Mouse (Mus musculus): ENCODE measurements at regions not wholly inside any gene's neighbourhood (a gene's known extent, or its start where the extent isn't known, plus 50 kb on each side); places are given as distances from the start of the nearest gene placed in this dataset.
A peak's percentile ranks its signal among the peaks of the same experiment; 100 is the strongest.

GRCm38 (mm10) chr14:106365624-106366118 is 259.7 kb downstream of the Trim52 start:
- DNase-seq (ENCODE audit: low spot score) = no peak

GRCm38 (mm10) chr14:106373451-106373850 is 267.5 kb downstream of the Trim52 start:
- DNase-seq (ENCODE audit: low spot score) = no peak

GRCm38 (mm10) chr14:106379645-106380044 is 273.6 kb downstream of the Trim52 start:
- no peak for DNase-seq (ENCODE audit: low spot score)

- DNase-seq (ENCODE audit: low spot score) = no peak
Observed at GRCm38 (mm10) chr14:106387671-106388070, 281.7 kb downstream of the Trim52 start.

- no peak for DNase-seq (ENCODE audit: low spot score)
Observed at GRCm38 (mm10) chr14:106390546-106390945, 284.5 kb downstream of the Trim52 start.

GRCm38 (mm10) chr14:106393978-106394377 is 288.0 kb downstream of the Trim52 start:
- DNase-seq (ENCODE audit: low spot score) = no peak

GRCm38 (mm10) chr14:106412917-106413558 is 307.0 kb downstream of the Trim52 start:
- no peak for DNase-seq (ENCODE audit: low spot score)

GRCm38 (mm10) chr14:106424714-106425113 is 318.7 kb downstream of the Trim52 start:
- no peak for DNase-seq (ENCODE audit: low spot score)

GRCm38 (mm10) chr14:106428594-106428993 is 322.6 kb downstream of the Trim52 start:
- no peak for DNase-seq (ENCODE audit: low spot score)

- peak; percentile 24 for DNase-seq (ENCODE audit: low spot score)
Observed at GRCm38 (mm10) chr14:106439282-106439681, 333.3 kb downstream of the Trim52 start.

GRCm38 (mm10) chr14:106489074-106489473 is 383.1 kb downstream of the Trim52 start:
- DNase-seq (ENCODE audit: low spot score) = no peak

- DNase-seq (ENCODE audit: low spot score) = no peak
Observed at GRCm38 (mm10) chr14:106491389-106491788, 385.4 kb downstream of the Trim52 start.

GRCm38 (mm10) chr14:106500344-106501135 is 394.5 kb downstream of the Trim52 start:
- DNase-seq (ENCODE audit: low spot score) = peak; percentile 36

GRCm38 (mm10) chr14:106506921-106507320 is 400.9 kb downstream of the Trim52 start:
- peak; percentile 62 for DNase-seq (ENCODE audit: low spot score)

- no peak for DNase-seq (ENCODE audit: low spot score)
Observed at GRCm38 (mm10) chr14:106518552-106519358, 412.8 kb downstream of the Trim52 start.

- no peak for DNase-seq (ENCODE audit: low spot score)
Observed at GRCm38 (mm10) chr14:106520808-106521207, 414.8 kb downstream of the Trim52 start.

- DNase-seq (ENCODE audit: low spot score) = no peak
Observed at GRCm38 (mm10) chr14:106550150-106550549, 444.2 kb downstream of the Trim52 start.

GRCm38 (mm10) chr14:106579281-106579680 is 473.3 kb downstream of the Trim52 start:
- no peak for DNase-seq (ENCODE audit: low spot score)

- no peak for DNase-seq (ENCODE audit: low spot score)
Observed at GRCm38 (mm10) chr14:106581886-106582285, 475.9 kb downstream of the Trim52 start.

GRCm38 (mm10) chr14:106593352-106593751 is 487.4 kb downstream of the Trim52 start:
- DNase-seq (ENCODE audit: low spot score) = no peak

GRCm38 (mm10) chr14:106593980-106594379 is 488.0 kb downstream of the Trim52 start:
- no peak for DNase-seq (ENCODE audit: low spot score)

GRCm38 (mm10) chr14:106607041-106607440 is 501.0 kb downstream of the Trim52 start:
- peak; percentile 9 for DNase-seq (ENCODE audit: low spot score)
